Mouse (Mus musculus): Measurements from ENCODE around the gene Fam104a.

- TF ChIP-seq CTCF (IDR thresholded peaks at IDR 0.05; ENCODE audit: control insufficient read depth, insufficient read depth, insufficient replicate concordance, low read depth, low read length) (no peak), POLR2A (IDR thresholded peaks at IDR 0.05; ENCODE audit: control insufficient read depth, low read depth, low read length) (no peak)
Observed at GRCm38 (mm10) chr11:113666648-113667047, 17.3 kb downstream of the Fam104a start.

Data from testis, adult 2 months (tissue).